Mouse (Mus musculus) neural tube, embryonic 12.5 days (tissue): ENCODE results near the gene Arfgap3. TPM values are rescaled to one million over a fixed set of nuclear protein-coding genes. Genes with fewer than 3 reads are reported as not detected.
"Not testable (repeated sequence)": the region's sequence is repeated elsewhere in the genome, so short reads cannot be mapped to it uniquely, and the experiment has no call there.

Experiments
- ATAC-seq: fragments of 200-750 bp; cut with Nextera tagmentation; 2 replicates; pipeline ENCODE4 v1.8.0; 2017; ENCODE audit warnings: low read depth, mild to moderate bottlenecking, moderate TSS enrichment, moderate library complexity; ENCODE audit not compliant: low FRiP score
- H3K27ac ChIP-seq: fragments of 300-500 bp; sonication (generic); 2 replicates; pipeline ENCODE4 v1.5.1; 2016
- H3K27me3 ChIP-seq: fragments of 300-500 bp; sonication (generic); replicated peaks from 2 replicates; pipeline ENCODE4 v1.6.1; 2016; ENCODE audit warnings: mild to moderate bottlenecking
- H3K36me3 ChIP-seq: fragments of 300-500 bp; sonication (generic); 2 replicates; pipeline ENCODE4 v1.6.1; 2016; ENCODE audit warnings: mild to moderate bottlenecking
- H3K4me1 ChIP-seq: fragments of 300-500 bp; sonication (generic); 2 replicates; pipeline ENCODE4 v1.6.1; 2016
- H3K4me2 ChIP-seq: fragments of 300-500 bp; sonication (generic); replicated peaks from 2 replicates; pipeline ENCODE4 v1.6.1; 2016; ENCODE audit warnings: mild to moderate bottlenecking
- H3K4me3 ChIP-seq: fragments of 300-500 bp; sonication (generic); 2 replicates; pipeline ENCODE4 v1.5.1; 2016
- H3K9ac ChIP-seq: fragments of 300-500 bp; sonication (generic); 2 replicates; pipeline ENCODE4 v1.6.1; 2016; ENCODE audit warnings: mild to moderate bottlenecking
- H3K9me3 ChIP-seq: fragments of 300-500 bp; sonication (generic); 2 replicates; pipeline ENCODE4 v1.6.1; 2016; ENCODE audit warnings: mild to moderate bottlenecking
- WGBS: fragments of 180-500 bp; shearing (Covaris S2); methylation state at CpG from one replicate; pipeline ENCODE4 v1.1.7; 2016; 5-methylcytosine and 5-hydroxymethylcytosine counted together
- polyA plus RNA-seq: library from polyadenylated mRNA; unstranded; fragments of >200 nt; fragmentation: Nextera tagmentation; extraction: Ambion mirVana; gene quantifications from 2 replicates; pipeline ENCODE4 v1.2.1, GENCODE M21; 2016

Gene Arfgap3
- polyA plus RNA-seq, 1 experiment from 2014 or later, result 39.0 TPM

- H3K9ac ChIP-seq, result no peak overlapping the region
- no peaks in the 10 kb centered on the region for H3K36me3 ChIP-seq
- no peak for ATAC-seq
- no peak overlapping the region for H3K4me3 ChIP-seq
- WGBS, result 70% methylated on average over 3 of the region's 3 CpGs
- H3K27me3 ChIP-seq, result peaks cover 9% of the 10 kb centered on the region; the same call in 1 of the 2 replicates
- no peak overlapping the region for H3K4me2 ChIP-seq
- H3K4me1 ChIP-seq, result peaks cover 6% of the 10 kb centered on the region
- no peak overlapping the region for H3K27ac ChIP-seq
- no peaks in the 10 kb centered on the region for H3K9me3 ChIP-seq
Observed at GRCm38 (mm10) chr15:83364194-83364593, 14.1 kb upstream of the Arfgap3 start.

- not testable (repeated sequence) for H3K4me3 ChIP-seq, ATAC-seq, H3K9ac ChIP-seq, H3K27ac ChIP-seq, H3K36me3 ChIP-seq, H3K4me1 ChIP-seq, H3K27me3 ChIP-seq, H3K9me3 ChIP-seq, H3K4me2 ChIP-seq
- WGBS, result 89% methylated on average over 1 of the region's 1 CpGs
Observed at GRCm38 (mm10) chr15:83362813-83363212, 12.8 kb upstream of the Arfgap3 start.

GRCm38 (mm10) chr15:83360899-83361298, 10.9 kb upstream of the Arfgap3 start:
- WGBS, result 60% methylated on average over 5 of the region's 5 CpGs
- not testable (repeated sequence) for ATAC-seq, H3K36me3 ChIP-seq, H3K27me3 ChIP-seq, H3K9me3 ChIP-seq, H3K4me3 ChIP-seq, H3K4me1 ChIP-seq, H3K9ac ChIP-seq, H3K27ac ChIP-seq, H3K4me2 ChIP-seq

GRCm38 (mm10) chr15:83360140-83360539, 10.1 kb upstream of the Arfgap3 start:
- H3K4me2 ChIP-seq, result no peak overlapping the region
- H3K9ac ChIP-seq, result no peak overlapping the region
- no peak overlapping the region for H3K27ac ChIP-seq
- no peaks in the 10 kb centered on the region for H3K27me3 ChIP-seq
- no peak for ATAC-seq
- 82% methylated on average over 3 of the region's 3 CpGs for WGBS
- no peaks in the 10 kb centered on the region for H3K36me3 ChIP-seq
- H3K9me3 ChIP-seq, result no peaks in the 10 kb centered on the region
- H3K4me1 ChIP-seq, result no peaks in the 10 kb centered on the region
- no peak overlapping the region for H3K4me3 ChIP-seq

GRCm38 (mm10) chr15:83358476-83358875, 8.4 kb upstream of the Arfgap3 start:
- ATAC-seq, result no peak
- Histone ChIP-seq H3K9me3 (no peaks in the 10 kb centered on the region), H3K4me1 (no peaks in the 10 kb centered on the region), H3K9ac (no peak overlapping the region), H3K36me3 (no peaks in the 10 kb centered on the region), H3K27ac (no peak overlapping the region), H3K4me2 (no peak overlapping the region), H3K4me3 (no peak overlapping the region), H3K27me3 (no peaks in the 10 kb centered on the region)
- 89% methylated on average over 1 of the region's 1 CpGs for WGBS

- no peak overlapping the region for H3K9ac ChIP-seq
- peaks cover 11% of the 10 kb centered on the region for H3K4me1 ChIP-seq
- WGBS, result 89% methylated on average over 4 of the region's 4 CpGs
- ATAC-seq, result no peak
- no peaks in the 10 kb centered on the region for H3K36me3 ChIP-seq
- H3K4me2 ChIP-seq, result no peak overlapping the region
- H3K27ac ChIP-seq, result no peak overlapping the region
- no peak overlapping the region for H3K4me3 ChIP-seq
- H3K27me3 ChIP-seq, result no peaks in the 10 kb centered on the region
- no peaks in the 10 kb centered on the region for H3K9me3 ChIP-seq
Observed at GRCm38 (mm10) chr15:83351546-83351945, 1.5 kb upstream of the Arfgap3 start.

GRCm38 (mm10) chr15:83350859-83351258, 812 bp upstream of the Arfgap3 start:
- no peak overlapping the region for H3K9ac ChIP-seq
- 64% methylated on average over 2 of the region's 2 CpGs for WGBS
- no peaks in the 10 kb centered on the region for H3K9me3 ChIP-seq
- H3K4me1 ChIP-seq, result peaks cover 11% of the 10 kb centered on the region
- H3K27ac ChIP-seq, result no peak overlapping the region
- no peak overlapping the region for H3K4me3 ChIP-seq
- no peaks in the 10 kb centered on the region for H3K27me3 ChIP-seq
- H3K4me2 ChIP-seq, result peak overlapping the region; percentile 93
- no peaks in the 10 kb centered on the region for H3K36me3 ChIP-seq
- ATAC-seq, result no peak

- peak overlapping the region; percentile 80 for H3K9ac ChIP-seq
- no peaks in the 10 kb centered on the region for H3K27me3 ChIP-seq
- 17% methylated on average over 8 of the region's 8 CpGs for WGBS
- peaks cover 14% of the 10 kb centered on the region for H3K4me1 ChIP-seq
- H3K9me3 ChIP-seq, result no peaks in the 10 kb centered on the region
- peak overlapping the region; percentile 93 for H3K4me2 ChIP-seq
- peak overlapping the region; percentile 82 for H3K4me3 ChIP-seq
- no peak overlapping the region for H3K27ac ChIP-seq
- peak; percentile 42 for ATAC-seq
- no peaks in the 10 kb centered on the region for H3K36me3 ChIP-seq
Observed at GRCm38 (mm10) chr15:83349225-83349953, 658 bp downstream of the Arfgap3 start.

- H3K9ac ChIP-seq, result no peak overlapping the region
- WGBS, result 81% methylated on average over 4 of the region's 4 CpGs
- H3K4me2 ChIP-seq, result peak overlapping the region; percentile 93
- no peaks in the 10 kb centered on the region for H3K36me3 ChIP-seq
- peaks cover 15% of the 10 kb centered on the region for H3K4me1 ChIP-seq
- no peaks in the 10 kb centered on the region for H3K9me3 ChIP-seq
- no peaks in the 10 kb centered on the region for H3K27me3 ChIP-seq
- no peak overlapping the region for H3K27ac ChIP-seq
- H3K4me3 ChIP-seq, result no peak overlapping the region
- ATAC-seq, result no peak
Observed at GRCm38 (mm10) chr15:83348747-83349146, 1.3 kb downstream of the Arfgap3 start.

- Histone ChIP-seq H3K36me3 (peaks cover 16% of the 10 kb centered on the region), H3K27ac (no peak overlapping the region), H3K9me3 (no peaks in the 10 kb centered on the region), H3K9ac (no peak overlapping the region), H3K4me2 (no peak overlapping the region), H3K4me3 (no peak overlapping the region), H3K27me3 (no peaks in the 10 kb centered on the region), H3K4me1 (peaks cover 15% of the 10 kb centered on the region)
- 92% methylated on average over 15 of the region's 15 CpGs for WGBS
- no peak for ATAC-seq
Observed at GRCm38 (mm10) chr15:83345898-83346529, 4.0 kb downstream of the Arfgap3 start.

- Histone ChIP-seq H3K9ac (no peak overlapping the region), H3K36me3 (peaks cover 19% of the 10 kb centered on the region), H3K4me3 (no peak overlapping the region), H3K27ac (no peak overlapping the region), H3K27me3 (no peaks in the 10 kb centered on the region), H3K9me3 (no peaks in the 10 kb centered on the region), H3K4me2 (no peak overlapping the region), H3K4me1 (peaks cover 15% of the 10 kb centered on the region)
- WGBS, result 79% methylated on average over 7 of the region's 7 CpGs
- no peak for ATAC-seq
Observed at GRCm38 (mm10) chr15:83344956-83345355, 5.1 kb downstream of the Arfgap3 start.

- Histone ChIP-seq H3K4me2 (no peak overlapping the region), H3K27me3 (no peaks in the 10 kb centered on the region), H3K4me1 (peaks cover 9% of the 10 kb centered on the region; the same call in 1 of the 2 replicates), H3K9me3 (no peaks in the 10 kb centered on the region), H3K4me3 (no peak overlapping the region), H3K9ac (no peak overlapping the region), H3K27ac (no peak overlapping the region), H3K36me3 (peaks cover 19% of the 10 kb centered on the region)
- no peak for ATAC-seq
- WGBS, result 36% methylated on average over 7 of the region's 7 CpGs
Observed at GRCm38 (mm10) chr15:83344157-83344556, 5.9 kb downstream of the Arfgap3 start.

GRCm38 (mm10) chr15:83338908-83339307, 11.1 kb downstream of the Arfgap3 start:
- ATAC-seq, result no peak
- Histone ChIP-seq H3K4me2 (no peak overlapping the region), H3K27ac (no peak overlapping the region), H3K27me3 (no peaks in the 10 kb centered on the region), H3K9me3 (no peaks in the 10 kb centered on the region), H3K36me3 (peaks cover 42% of the 10 kb centered on the region), H3K9ac (no peak overlapping the region), H3K4me1 (no peaks in the 10 kb centered on the region), H3K4me3 (no peak overlapping the region)
- 82% methylated on average over 6 of the region's 6 CpGs for WGBS
